Mouse (Mus musculus): Measurements from ENCODE around the gene Mok. TPM values are rescaled to one million over a fixed set of nuclear protein-coding genes. Genes with fewer than 3 reads are reported as not detected.

Mok gene
- total and polyA plus RNA-seq, 2 experiments from 2014 or later, result 7.4 to 11.8 TPM

DNA sequence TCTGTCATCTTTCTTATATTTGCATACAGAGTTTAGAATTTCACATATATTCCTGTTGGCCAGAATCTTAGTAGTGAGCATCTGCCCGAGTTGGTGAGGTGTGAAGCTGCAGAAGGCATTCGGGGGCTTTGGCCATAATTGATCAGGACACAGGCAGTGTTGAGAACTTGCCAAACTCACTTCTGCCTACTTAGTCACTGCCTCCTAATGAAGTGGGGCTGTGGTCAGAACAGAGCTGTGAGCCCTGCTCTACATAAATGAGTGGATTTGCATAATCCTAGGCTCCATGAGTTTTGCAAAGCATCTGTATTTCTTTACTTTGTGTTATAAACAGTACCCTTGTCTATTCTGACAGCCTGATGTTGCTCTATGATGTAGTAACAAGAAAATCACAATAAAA lies 78.4 kb downstream of the Mok start:
- H3K27ac ChIP-seq, result no peak overlapping the region
- no peak overlapping the region for H3K9ac ChIP-seq (replicated peaks; ENCODE audit: low read length)
- no peak overlapping the region for H3K4me3 ChIP-seq (ENCODE audit: low read length)
- no peaks in the 10 kb centered on the region for H3K4me1 ChIP-seq (ENCODE audit: insufficient read depth, low read length)
- no peaks in the 10 kb centered on the region for H3K27me3 ChIP-seq (ENCODE audit: insufficient read depth, low read length)
- WGBS, result 49% methylated on average over 2 of the region's 2 CpGs
- H3K36me3 ChIP-seq (ENCODE audit: insufficient read depth, low read length), result no peaks in the 10 kb centered on the region
- TF ChIP-seq CTCF (IDR thresholded peaks at IDR 0.05; ENCODE audit: low read depth), result no peak
- H3K4me2 ChIP-seq (ENCODE audit: low read depth, low read length), result no peak overlapping the region
- no peaks in the 10 kb centered on the region for H3K9me3 ChIP-seq (ENCODE audit: low read length)
- ATAC-seq (no peak), DNase-seq (ENCODE audit: low spot score) (peak; percentile 60)

- Histone ChIP-seq H3K9ac (replicated peaks; ENCODE audit: low read length) (no peak overlapping the region), H3K4me3 (ENCODE audit: low read length) (no peak overlapping the region), H3K4me1 (ENCODE audit: insufficient read depth, low read length) (no peaks in the 10 kb centered on the region), H3K9me3 (ENCODE audit: low read length) (no peaks in the 10 kb centered on the region), H3K27ac (no peak overlapping the region), H3K36me3 (ENCODE audit: insufficient read depth, low read length) (no peaks in the 10 kb centered on the region), H3K4me2 (ENCODE audit: low read depth, low read length) (no peak overlapping the region), H3K27me3 (ENCODE audit: insufficient read depth, low read length) (no peaks in the 10 kb centered on the region)
- DNase-seq (ENCODE audit: low spot score) (no peak), ATAC-seq (no peak)
- no peak for TF ChIP-seq CTCF (IDR thresholded peaks at IDR 0.05; ENCODE audit: low read depth)
- 97% methylated on average over 8 of the region's 8 CpGs for WGBS
Measured at GRCm38 (mm10) chr12:110758932-110759331, 81.8 kb downstream of the Mok start.

Other genes starting within 250 kb of the Mok start
- gene Dync1h1, start 239.5 kb downstream of the Mok start, total RNA-seq (2014; rRNA removed), result 258 and 262 TPM in 2 replicates
- gene Dync1h1, start 239.5 kb downstream of the Mok start, polyA plus RNA-seq (2015; fragmentation: Nextera tagmentation; extraction: Ambion mirVana), result 50.6 and 57.6 TPM in 2 replicates
- not detected in 2 replicates for gene 1700001K19Rik, start 158.3 kb downstream of the Mok start, total RNA-seq (2014; rRNA removed)
- 0.15 and 0.44 TPM in 2 replicates for gene 1700001K19Rik, start 158.3 kb downstream of the Mok start, polyA plus RNA-seq (2015; fragmentation: Nextera tagmentation; extraction: Ambion mirVana)
- gene Hsp90aa1, start 138.2 kb downstream of the Mok start, total RNA-seq (2014; rRNA removed), result 577 and 701 TPM in 2 replicates
- 1,486 and 1,521 TPM in 2 replicates for gene Hsp90aa1, start 138.2 kb downstream of the Mok start, polyA plus RNA-seq (2015; fragmentation: Nextera tagmentation; extraction: Ambion mirVana)
- gene Wdr20, start 103.0 kb downstream of the Mok start, total RNA-seq (2014; rRNA removed), result 27.2 and 28.8 TPM in 2 replicates
- 17.1 and 17.7 TPM in 2 replicates for gene Wdr20, start 103.0 kb downstream of the Mok start, polyA plus RNA-seq (2015; fragmentation: Nextera tagmentation; extraction: Ambion mirVana)
- gene Zfp839, start 9.3 kb upstream of the Mok start, total RNA-seq (2014; rRNA removed), result 6.5 and 7.0 TPM in 2 replicates
- gene Zfp839, start 9.3 kb upstream of the Mok start, polyA plus RNA-seq (2015; fragmentation: Nextera tagmentation; extraction: Ambion mirVana), result 2.5 and 2.8 TPM in 2 replicates
- 96.6 and 125 TPM in 2 replicates for gene Cinp, start 48.2 kb upstream of the Mok start, total RNA-seq (2014; rRNA removed)
- gene Cinp, start 48.2 kb upstream of the Mok start, polyA plus RNA-seq (2015; fragmentation: Nextera tagmentation; extraction: Ambion mirVana), result 85.1 and 86.3 TPM in 2 replicates
- gene Tecpr2, start 48.3 kb upstream of the Mok start, total RNA-seq (2014; rRNA removed), result 23.0 and 24.1 TPM in 2 replicates
- gene Tecpr2, start 48.3 kb upstream of the Mok start, polyA plus RNA-seq (2015; fragmentation: Nextera tagmentation; extraction: Ambion mirVana), result 4.0 and 4.3 TPM in 2 replicates
- gene Ankrd9, start 138.1 kb upstream of the Mok start, total RNA-seq (2014; rRNA removed), result 14.3 and 21.1 TPM in 2 replicates
- gene Ankrd9, start 138.1 kb upstream of the Mok start, polyA plus RNA-seq (2015; fragmentation: Nextera tagmentation; extraction: Ambion mirVana), result 12.8 and 14.8 TPM in 2 replicates
- 11.1 and 13.1 TPM in 2 replicates for gene Rcor1, start 198.4 kb upstream of the Mok start, total RNA-seq (2014; rRNA removed)
- gene Rcor1, start 198.4 kb upstream of the Mok start, polyA plus RNA-seq (2015; fragmentation: Nextera tagmentation; extraction: Ambion mirVana), result 3.0 and 3.1 TPM in 2 replicates